Mouse (Mus musculus) R1 (cell line): ENCODE measurements at regions not wholly inside any gene's neighbourhood (a gene's known extent, or its start where the extent isn't known, plus 50 kb on each side); places are given as distances from the start of the nearest gene placed in this dataset.

ENCODE experiments used
- DNase-seq: peaks from one replicate; pipeline ENCODE4 v3.0.0-alpha.2; 2018; ENCODE audit warnings: low read depth, low spot score

DNA sequence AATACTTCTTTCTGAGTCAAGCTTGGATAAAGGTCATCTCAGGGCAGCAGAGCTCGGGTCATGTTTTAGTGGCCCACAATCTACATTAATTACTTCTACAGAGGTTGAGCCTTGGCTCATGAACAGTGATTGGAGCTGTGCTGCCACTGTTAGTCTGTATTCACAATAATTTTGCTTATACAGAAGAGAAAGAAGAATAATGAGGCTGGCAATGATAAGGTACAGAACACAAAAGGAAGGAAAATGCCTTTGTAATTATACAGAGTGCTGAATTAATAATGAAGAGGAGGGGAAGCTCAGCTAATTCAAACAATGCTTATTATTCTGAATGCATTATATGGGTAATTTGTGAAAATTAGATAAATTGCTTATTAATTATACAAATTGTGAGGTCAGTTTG is 573.9 kb upstream of the Cblb start:
- DNase-seq: no peak

- no peak for DNase-seq
Observed at GRCm38 (mm10) chr16:51475690-51476089, 555.3 kb upstream of the Cblb start.

- no peak for DNase-seq
Observed at GRCm38 (mm10) chr16:51496096-51496495, 534.9 kb upstream of the Cblb start.

GRCm38 (mm10) chr16:51497777-51498176 is 533.2 kb upstream of the Cblb start:
- no peak for DNase-seq

GRCm38 (mm10) chr16:51517079-51517478 is 513.9 kb upstream of the Cblb start:
- no peak for DNase-seq

DNA sequence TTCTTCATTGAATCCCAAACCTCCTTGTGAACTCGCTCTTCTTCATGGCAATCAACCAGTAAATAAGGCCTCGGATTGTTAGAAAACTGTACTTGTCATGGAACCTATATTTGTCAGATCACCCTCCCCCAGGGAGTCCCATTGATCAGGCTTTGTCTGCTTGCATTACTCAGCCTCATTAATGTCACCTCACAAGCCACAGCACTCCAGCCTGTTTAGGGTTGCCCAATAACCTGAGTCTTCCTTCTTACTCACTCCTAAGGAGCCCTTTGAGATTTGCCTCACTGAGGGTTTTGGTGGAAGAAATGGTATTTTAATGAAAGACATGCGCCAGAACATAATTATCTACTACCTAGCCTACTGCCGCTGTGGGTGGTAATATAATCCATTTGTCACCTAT is 510.3 kb upstream of the Cblb start:
- no peak for DNase-seq

DNA sequence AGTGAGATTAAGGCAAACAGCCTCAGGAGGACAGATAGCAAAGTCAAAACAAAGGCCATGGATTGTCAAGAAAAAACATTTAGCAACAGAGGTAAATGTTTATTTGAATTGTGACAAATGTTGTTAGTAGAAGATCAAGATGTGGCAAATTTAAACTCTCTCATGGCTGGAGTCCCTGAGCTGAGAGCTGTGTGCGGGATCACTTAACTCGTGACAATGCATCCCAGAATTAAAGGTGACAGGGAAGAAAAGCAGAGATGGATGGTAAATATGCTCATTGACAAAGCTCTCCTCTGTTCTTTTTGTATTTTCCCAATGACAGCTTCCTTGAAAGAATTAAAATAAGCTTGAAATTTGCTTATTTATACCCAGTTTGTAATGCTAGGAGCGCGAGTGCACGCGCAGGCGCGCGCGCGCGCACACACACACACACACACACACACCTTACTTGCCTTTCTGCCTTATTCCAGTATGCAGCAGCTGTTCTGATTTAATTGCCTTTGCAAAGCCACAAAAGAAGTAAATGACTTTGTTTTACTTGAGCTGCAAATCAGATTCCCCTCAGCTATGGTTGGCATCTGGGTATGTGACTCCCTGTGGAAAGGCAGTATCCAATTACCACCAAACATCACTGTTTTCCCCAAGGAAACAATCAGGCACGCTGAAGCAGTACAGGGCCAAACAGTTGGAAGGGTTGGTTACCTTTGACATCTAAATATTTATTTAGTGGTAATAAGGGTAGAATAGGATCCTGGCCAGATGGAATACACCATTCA is 509.5 kb upstream of the Cblb start:
- peak; percentile 1 for DNase-seq

DNA sequence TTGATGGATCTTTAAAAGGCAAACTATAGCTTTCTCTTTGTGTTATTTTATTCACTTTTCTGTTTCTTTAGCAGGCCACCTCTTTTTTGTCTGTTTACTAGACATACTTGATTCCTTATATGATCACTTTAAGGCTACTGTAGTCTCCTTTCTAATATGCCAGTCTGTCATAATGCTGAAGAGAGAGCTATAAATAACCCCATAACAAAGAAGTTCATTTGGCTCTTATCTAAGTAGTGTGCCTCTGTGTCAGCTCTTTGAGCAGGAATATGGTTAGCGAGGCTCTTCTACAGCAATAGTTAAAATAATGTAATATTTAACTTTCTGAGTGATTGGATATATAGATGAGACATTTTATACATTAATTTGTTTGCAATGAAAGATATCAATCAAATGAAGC is 507.0 kb upstream of the Cblb start:
- no peak for DNase-seq

GRCm38 (mm10) chr16:51532496-51532895 is 498.5 kb upstream of the Cblb start:
- no peak for DNase-seq

DNA sequence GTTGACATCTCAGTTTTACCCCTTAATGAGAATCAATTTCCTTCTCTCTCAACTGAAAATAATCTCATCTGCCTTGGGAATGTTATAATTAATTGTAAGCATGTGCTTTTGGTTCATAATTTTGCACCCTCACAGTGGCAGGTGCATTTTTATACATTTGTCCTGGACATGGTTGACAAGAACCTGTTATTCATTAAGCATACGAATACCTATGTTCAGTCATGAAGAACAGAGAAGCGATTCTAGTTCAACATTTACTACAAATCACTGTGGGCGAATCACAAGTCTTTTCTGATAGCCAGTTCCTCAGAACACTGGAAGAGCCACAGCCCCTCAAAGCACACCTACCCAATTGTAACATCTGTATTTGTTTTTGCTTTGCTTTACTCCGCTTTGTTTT is 487.3 kb upstream of the Cblb start:
- no peak for DNase-seq

DNA sequence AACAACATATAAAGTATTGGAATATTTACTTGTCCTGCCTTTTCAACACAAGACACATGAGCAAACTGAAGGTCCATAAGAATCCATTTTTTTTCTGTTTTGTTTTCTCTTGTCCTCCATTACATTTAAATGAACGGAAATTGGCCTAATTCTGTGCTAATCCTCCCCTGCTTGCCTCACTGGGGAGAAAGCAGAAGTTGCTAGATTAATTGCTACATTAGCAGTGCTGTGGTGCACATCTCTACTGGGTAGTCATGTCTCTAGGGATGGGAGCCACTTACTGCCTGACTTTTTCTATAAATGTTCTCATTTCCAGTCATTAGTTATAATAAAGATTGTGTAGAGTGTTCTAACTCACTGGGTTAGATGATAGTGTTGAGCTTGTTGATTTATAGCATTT is 484.0 kb upstream of the Cblb start:
- no peak for DNase-seq

DNA sequence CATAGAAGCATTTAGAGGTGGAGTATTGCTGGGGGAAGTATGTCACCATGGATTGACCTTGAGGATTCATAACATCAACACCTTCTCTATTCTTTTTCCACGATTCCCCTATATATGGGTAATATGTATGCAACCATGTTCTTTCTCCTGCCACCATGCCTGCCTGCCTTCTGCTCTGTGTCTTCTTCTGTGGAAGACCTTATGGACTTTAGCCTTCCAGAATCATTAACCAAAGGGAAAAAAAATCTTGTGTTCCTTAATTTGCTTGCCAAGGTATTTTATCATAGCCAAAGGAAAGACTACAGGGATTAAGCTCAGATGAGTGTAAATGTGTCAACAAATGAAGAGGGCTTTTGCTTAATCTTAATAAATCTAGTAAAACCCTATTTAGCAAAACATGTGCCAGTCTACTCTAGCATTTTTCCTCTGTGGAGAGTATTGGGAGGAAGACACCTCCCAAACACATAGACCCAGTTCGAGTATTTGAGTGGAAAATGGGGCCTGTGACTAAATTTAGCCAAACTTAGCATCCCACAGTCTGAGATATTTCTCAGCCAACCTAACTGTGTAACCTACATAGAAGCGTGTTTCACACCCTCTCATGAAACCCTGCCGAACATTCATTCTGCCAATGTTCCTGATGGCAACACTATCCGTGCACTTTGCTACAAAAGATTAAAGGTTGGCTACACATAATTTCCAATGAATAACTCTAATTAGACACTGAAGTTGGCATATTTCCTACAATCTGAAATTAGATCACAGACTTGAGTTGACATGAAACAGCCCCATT is 468.0 kb upstream of the Cblb start:
- DNase-seq: no peak

DNA sequence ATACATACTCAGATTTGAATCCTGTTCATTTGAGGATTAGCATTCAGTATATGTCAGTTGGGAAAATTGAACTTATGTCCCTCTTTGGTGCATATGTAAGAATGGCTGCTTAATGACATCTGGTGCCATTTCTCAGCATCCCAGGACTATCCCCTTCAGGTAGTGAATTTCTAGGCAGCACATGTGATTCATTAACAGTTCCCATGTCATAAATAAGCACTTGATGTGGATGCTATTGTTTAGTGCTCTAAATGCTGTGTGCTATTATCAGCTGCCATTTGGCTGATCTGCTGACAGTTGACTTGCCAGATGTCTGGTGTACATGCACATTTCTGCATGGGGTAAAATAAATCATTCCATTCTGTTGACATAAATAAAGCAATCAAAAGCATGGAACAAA is 467.0 kb upstream of the Cblb start:
- DNase-seq: no peak

DNA sequence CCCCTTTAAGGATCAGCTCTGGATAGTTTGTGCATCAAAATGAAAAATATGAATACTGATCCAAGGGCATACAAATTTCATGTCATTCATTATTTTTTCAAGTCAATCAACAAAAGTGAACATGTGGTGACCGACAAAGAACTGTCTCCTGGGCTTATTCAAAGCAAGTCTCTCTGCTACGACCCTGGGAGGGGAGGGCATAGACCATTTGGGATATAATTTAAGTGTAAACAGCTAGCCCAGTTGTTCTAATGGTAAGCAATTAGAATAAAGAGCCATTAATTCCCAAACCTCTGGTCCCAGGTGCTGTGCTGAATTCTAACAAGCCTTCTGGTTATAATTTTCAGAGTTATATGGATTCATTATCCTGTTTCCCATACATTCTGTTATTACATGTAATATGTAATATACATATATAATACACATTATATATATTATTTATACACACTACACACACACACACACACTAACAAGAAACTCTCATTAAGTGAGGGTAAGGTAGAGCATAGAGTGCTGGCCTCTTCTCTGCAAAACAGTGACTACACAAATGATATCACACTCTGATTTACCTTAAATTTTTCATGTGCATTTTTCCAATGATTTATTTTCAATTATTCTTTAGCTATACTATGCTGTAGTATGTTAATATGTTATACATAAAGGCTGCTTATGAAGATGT is 453.0 kb upstream of the Cblb start:
- DNase-seq: no peak

DNA sequence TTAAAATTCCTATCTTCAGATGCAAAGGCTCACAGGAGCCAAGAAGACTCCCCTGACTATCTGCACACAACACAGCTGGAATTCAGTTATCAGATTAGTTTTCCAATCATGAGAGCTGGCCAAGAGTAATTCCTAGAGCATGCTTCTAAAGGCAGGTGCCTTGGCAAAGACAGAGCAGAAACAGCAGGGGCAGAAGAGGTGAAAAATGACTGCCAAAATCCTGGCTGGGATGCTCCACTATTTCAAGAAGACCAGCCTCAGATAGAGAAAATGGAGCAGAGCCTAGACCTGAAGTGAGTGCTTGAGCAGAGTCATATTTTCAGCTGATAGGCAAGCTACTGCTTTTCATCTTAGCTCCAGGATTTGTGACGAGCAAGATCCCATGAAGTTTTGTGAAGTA is 450.5 kb upstream of the Cblb start:
- DNase-seq: no peak

DNA sequence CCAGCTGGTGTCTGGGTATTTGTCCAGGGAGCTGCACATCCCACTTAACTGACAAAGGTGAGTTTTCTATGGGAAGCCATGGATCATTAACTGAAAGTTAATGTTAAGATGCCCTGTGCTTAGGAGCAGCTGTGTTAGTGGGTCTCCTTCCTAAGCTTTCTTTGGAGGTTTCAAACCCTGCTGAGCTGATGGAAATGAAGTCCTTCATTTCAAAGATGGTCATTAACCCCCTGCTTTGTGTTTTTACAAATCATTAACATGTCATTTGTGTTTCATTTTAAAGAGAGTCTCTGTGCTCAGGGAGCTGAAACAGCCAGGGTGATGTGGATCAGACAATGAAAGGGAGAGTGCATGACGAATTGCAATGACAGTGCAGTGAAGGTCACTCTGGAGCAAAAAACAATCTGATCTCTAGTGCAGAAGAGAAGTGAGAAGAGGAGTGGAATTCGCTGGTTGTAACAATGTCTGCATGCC is 441.1 kb upstream of the Cblb start:
- peak; percentile 36 for DNase-seq

GRCm38 (mm10) chr16:51617579-51617978 is 413.4 kb upstream of the Cblb start:
- DNase-seq: no peak

DNA sequence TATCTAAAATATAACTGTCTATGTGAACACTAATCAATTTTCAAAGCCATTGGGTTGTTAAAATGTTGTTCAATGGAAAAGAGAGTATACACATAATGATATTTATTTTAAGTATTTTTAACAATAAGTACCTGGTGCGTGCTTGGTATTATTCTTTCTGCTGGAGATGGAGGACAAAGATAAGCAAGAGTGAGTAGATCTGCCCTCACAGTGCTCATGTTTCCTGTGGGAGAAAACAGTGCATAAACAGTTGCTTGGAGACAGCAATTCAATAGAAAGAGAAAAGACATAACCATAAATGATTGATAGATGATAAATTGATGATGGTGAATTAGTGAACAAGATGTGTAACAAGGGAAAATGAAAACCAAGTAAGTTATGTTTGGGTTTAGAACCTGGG is 384.4 kb upstream of the Cblb start:
- DNase-seq: no peak

DNA sequence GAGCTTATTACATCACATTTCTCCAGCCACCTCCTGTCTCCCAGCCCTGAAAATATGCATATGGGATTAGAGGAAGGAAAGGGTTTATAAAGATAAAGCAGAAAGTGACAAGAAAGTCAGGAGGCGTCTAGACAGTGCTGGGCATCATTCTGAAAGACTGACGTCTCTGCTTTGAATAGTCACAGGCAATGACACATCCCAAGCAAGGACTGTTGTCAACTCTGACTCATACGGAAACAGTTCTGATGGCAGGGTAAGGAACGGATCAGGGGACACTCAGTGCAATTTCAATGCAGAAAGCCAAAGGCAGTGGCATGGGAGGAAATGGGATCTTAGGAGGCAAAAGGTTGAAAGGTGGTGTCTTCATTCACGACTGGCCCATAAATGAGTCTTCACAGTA is 380.9 kb upstream of the Cblb start:
- DNase-seq: no peak

DNA sequence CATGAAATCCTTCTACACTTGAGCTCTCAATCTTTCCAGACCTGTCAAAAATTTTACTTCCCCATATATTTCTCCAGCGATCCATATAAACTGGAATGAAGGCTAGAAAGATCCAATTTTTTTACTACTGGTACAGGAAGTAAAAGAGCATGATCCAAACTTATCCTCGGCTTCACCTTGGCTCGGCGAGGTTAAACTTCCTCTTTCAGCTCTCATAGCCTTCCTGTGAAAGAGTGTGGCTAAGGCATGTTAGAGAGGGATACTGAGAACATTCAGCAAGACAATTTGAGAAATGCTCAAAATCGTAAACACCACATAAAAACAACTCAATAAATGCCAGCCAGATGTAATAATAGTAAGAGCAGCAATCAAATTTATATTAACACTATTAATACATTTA is 380.3 kb upstream of the Cblb start:
- no peak for DNase-seq

- no peak for DNase-seq
Observed at GRCm38 (mm10) chr16:51661693-51662092, 369.3 kb upstream of the Cblb start.

DNA sequence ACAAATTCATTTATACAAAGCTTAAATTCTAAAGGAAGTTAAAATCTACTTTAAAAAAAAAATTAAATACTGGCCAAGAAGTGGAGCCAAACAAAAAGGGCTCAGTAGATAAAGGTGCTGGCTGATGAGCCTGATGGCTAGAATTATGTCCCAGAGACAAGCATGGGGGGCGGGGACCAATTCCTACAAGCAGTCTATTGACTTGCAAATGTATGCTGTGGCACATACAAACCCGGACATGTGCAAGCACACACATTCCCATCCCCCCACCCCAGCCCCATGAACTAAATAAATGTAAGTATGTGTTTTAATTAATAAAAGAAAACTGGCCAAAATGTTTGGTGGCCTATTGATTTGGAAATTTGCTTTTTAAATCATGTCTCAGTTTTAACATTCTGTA is 366.7 kb upstream of the Cblb start:
- peak; percentile 26 for DNase-seq

GRCm38 (mm10) chr16:51675101-51675500 is 355.9 kb upstream of the Cblb start:
- DNase-seq: no peak
